Mouse (Mus musculus) brown adipose tissue, adult 24 weeks (tissue): ENCODE measurements around the gene Pdlim1. TPM values are rescaled to one million over a fixed set of nuclear protein-coding genes. Genes with fewer than 3 reads are reported as not detected.

ENCODE experiments used
- H3K27ac ChIP-seq: fragments of 200-500 bp; replicated peaks from 2 replicates; pipeline ENCODE4 v1.5.1; 2012; ENCODE audit warnings: low read depth, mild to moderate bottlenecking, low read length
- H3K4me1 ChIP-seq: fragments of 200-500 bp; 2 replicates; pipeline ENCODE4 v1.6.1; 2012; ENCODE audit warnings: low read length, mixed read lengths; ENCODE audit not compliant: control insufficient read depth, insufficient read depth, insufficient read length
- H3K4me3 ChIP-seq: fragments of 200-500 bp; 2 replicates; pipeline ENCODE4 v1.5.1; 2012; ENCODE audit warnings: low read depth, mild to moderate bottlenecking, low read length, moderate library complexity; ENCODE audit not compliant: insufficient read depth
- polyA plus RNA-seq: library from polyadenylated mRNA; stranded (reverse); fragments of >200 nt; gene quantifications from 2 replicates; pipeline ENCODE4 v1.2.4, GENCODE M21; 2012; ENCODE audit not compliant: missing spikeins, insufficient read depth, insufficient read length

Pdlim1 gene
- polyA plus RNA-seq, 1 experiment = 14.0 TPM

- H3K4me1 ChIP-seq = 0 out of 2 replicates have a peak, but pooled peaks cover 2% of the 10 kb centered on the region
- H3K4me3 ChIP-seq = no peak overlapping the region
- 0 out of 2 replicates have a peak overlapping the region, but pooled peaks have one; percentile 59 for H3K27ac ChIP-seq
Measured at GRCm38 (mm10) chr19:40298574-40298973, 26.9 kb upstream of the Pdlim1 start.

- Histone ChIP-seq H3K27ac (0 out of 2 replicates have a peak overlapping the region, but pooled peaks have one; percentile 18), H3K4me3 (no peak overlapping the region), H3K4me1 (0 out of 2 replicates have a peak, but pooled peaks cover 2% of the 10 kb centered on the region)
Measured at GRCm38 (mm10) chr19:40297798-40298144, 26.1 kb upstream of the Pdlim1 start.

DNA sequence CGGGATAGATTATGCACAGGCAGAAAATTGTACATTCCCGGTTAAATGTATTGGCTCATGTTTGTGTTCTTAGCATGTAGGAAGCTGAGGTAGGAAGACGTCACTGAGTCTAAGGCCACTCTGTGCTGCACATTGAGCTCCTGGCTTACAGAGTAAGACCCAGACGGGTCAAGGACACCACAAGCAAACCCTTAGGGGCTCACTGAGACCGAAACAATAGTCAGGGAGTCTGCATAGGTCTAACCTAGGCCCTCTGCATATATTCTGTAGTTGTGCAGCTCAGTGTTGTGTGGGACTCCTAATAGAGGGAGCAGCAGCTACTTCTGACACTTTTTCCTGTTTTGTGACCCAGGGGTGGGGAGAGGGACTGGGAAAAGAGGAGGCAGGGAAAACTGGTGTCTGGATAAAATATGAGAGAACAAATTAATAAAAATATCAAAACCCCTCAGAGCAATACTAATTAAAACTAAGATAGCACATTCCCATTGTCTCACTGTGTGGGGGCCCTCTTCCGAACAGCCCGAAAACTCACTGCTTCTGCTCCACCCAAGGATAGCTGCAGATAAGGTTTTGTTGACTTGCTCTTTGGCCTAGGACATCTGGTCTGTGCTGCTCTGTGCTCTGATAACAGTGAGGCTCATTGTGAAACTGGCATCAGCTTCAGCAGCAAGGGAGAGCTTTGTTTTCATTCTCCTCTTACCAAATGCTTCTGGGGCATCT lies 25.6 kb upstream of the Pdlim1 start:
- H3K4me3 ChIP-seq = no peak overlapping the region
- 0 out of 2 replicates have a peak, but pooled peaks cover 2% of the 10 kb centered on the region for H3K4me1 ChIP-seq
- 0 out of 2 replicates have a peak overlapping the region, but pooled peaks have one; percentile 18 for H3K27ac ChIP-seq

DNA sequence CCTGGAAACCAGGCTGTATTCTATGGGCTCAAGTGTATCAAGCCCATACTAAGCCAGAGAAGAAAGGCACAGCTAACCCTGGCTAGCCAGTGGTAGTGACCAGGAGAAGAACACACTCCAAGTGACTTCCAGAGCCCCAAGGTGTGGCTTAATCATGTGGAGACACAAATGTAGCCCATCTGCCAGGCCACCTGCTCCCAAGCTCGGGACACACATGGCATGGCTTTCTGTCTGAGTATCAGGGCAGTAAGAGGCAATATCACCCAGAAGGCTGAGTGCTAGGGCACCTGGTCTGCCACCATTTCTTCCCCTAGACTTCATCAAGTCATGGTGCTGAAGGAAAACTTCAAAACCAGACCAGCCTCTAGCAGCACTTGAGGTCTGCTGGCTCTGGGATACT lies 22.6 kb upstream of the Pdlim1 start:
- 0 out of 2 replicates have a peak, but pooled peaks cover under 1% of the 10 kb centered on the region for H3K4me1 ChIP-seq
- no peak overlapping the region for H3K27ac ChIP-seq
- no peak overlapping the region for H3K4me3 ChIP-seq

DNA sequence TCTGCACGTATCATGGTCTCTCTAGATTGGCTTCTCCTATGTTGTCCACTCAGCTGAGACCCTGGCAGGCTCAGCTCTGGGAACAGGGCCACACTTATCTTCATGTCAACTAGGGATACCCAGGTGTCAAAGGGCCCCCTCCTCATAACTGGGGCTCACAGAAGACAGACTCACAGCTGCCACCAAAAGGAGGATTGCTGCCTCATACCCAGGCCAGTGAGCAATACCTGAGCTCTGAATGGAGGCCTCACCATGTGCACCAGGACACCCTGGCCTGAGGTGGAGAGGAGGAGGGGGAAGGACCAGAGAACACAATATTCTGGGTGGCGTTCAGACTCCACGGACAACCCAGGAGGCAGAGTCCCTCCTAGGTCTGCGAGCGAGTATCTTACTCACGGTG lies 22.1 kb upstream of the Pdlim1 start:
- H3K27ac ChIP-seq = no peak overlapping the region
- no peak overlapping the region for H3K4me3 ChIP-seq
- H3K4me1 ChIP-seq = no peaks in the 10 kb centered on the region

GRCm38 (mm10) chr19:40290099-40290724 lies 18.6 kb upstream of the Pdlim1 start:
- no peaks in the 10 kb centered on the region for H3K4me1 ChIP-seq
- no peak overlapping the region for H3K27ac ChIP-seq
- no peak overlapping the region for H3K4me3 ChIP-seq

DNA sequence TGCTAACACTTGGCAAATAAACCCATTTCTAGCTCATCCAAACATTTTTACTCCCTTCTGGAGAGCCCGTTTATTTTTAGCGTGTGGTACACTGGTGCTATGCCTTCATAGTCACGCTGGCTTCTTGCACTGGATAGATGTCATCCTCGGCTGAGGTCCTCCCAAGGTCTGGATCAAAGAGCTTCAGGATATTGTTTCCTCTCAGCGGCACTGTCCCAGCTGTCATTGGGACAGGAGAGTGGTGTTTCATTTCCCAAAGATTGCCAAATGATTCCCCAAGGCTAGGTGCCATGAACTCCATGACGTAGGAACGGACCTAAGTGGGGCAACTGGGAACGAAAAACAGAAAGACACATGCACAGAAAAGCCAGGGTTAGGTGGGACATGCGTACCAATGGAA lies 16.8 kb upstream of the Pdlim1 start:
- Histone ChIP-seq H3K27ac (no peak overlapping the region), H3K4me1 (no peaks in the 10 kb centered on the region), H3K4me3 (no peak overlapping the region)

- Histone ChIP-seq H3K4me3 (no peak overlapping the region), H3K4me1 (no peaks in the 10 kb centered on the region), H3K27ac (no peak overlapping the region)
Measured at GRCm38 (mm10) chr19:40284704-40285103, 13.1 kb upstream of the Pdlim1 start.

DNA sequence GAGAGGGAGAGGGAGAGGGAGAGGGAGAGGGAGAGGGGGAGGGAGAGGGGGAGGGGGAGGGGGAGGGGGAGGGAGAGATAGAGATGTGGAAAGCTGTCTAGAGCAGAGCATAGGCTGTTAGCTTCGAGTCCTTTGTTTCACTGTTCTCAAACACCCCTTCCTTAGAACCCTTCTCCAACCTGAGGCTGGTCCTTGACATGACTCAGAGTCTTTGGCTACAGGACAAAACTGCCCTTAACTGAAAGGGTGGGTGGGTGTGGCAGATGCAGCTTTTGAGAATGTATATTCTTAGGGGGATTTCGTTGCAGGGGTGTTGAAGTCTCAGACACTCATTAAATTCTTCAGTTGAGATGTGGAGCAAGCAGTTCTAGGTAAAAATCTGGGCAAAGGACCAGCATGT lies 11.8 kb upstream of the Pdlim1 start:
- Histone ChIP-seq H3K27ac (no peak overlapping the region), H3K4me1 (no peaks in the 10 kb centered on the region), H3K4me3 (no peak overlapping the region)

DNA sequence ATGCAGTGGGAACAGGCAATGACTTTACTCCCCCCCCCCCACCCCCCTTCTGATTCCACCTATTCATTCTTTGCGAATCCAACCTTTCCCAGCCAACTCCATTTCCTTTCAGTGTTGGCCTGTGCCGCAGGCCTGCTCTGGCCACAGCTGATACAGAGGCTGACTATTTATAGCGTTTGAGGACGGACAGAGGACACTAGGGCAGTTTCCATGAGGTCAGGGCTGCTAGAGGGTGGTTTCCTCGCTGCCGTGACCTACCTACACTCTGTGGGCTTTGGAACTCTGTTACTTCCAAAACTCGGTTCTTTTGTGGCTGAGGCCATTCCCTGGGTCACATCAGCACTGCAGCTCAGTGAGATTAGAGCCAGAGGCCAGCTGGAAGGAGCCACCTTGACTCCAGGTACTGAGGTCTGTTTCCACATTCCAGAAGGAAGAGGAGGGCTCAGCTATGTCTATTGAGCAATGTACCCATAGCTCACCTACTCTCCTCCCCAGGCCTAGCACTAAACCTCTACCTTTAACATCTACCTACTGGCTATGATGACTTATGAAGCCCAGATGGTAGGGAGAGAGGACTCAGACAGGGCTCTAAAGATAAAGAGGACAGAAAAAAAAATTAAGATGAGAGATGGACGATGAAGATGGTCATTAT lies 6.9 kb upstream of the Pdlim1 start:
- H3K4me3 ChIP-seq = no peak overlapping the region
- H3K27ac ChIP-seq = peak overlapping the region; percentile 39; the same call in 1 of the 2 replicates
- H3K4me1 ChIP-seq = no peaks in the 10 kb centered on the region

DNA sequence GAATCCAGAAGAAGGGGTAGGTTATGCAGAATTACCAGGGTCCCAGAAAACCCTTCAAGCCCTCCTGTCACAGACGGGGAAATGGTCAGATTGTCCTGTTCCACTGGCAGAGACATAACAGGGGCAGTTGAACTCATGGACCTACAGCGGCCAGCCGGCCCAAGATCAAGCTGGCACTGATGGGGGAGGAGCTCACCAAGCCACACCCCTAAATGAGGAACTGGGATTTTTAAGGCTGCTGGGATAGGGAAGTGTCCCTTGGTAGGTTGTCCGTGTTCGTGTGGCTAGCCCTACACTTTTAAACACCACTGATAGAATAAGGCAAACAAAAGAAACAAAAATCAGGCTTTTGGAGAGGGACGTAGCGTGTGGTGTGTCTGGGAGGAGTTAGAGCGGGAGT lies 5.9 kb upstream of the Pdlim1 start:
- no peak overlapping the region for H3K27ac ChIP-seq
- no peak overlapping the region for H3K4me3 ChIP-seq
- H3K4me1 ChIP-seq = no peaks in the 10 kb centered on the region

DNA sequence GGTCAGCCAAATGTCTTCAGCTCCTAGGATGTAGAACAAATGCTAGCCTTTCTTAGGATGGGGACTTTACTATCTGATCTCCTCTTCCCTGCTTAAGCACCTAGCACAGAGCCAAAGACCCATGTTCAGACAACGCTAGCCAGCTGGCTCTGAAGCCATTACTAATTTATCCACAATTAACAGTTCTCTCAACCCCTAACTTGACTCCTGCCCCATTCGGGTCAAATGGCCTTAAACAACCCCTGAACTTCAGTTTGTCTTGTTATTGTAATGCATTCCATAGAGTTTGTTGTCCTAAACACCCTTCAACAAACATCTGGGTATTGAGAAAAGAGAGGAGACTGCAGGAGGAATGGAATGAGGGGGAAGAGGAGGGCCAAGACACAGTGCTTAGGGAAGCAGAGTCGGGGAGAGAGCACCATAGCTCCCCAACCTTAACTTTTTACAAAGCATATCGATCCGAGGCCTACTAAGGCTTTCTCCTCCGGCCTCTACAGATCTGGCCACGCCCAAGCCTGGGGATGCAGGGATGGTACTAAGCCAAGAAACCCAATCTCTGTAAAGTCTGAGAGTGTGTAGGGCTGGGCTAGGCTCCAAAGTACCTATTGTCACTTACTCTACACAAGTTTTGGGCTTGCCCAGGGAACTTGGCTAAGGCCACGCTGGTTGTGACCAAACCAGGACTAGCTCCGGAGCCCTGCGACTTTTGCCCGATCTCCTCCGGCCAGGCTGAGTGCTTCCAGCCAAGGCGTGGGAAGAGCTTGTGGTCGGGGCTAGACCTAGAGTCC lies 4.0 kb upstream of the Pdlim1 start:
- Histone ChIP-seq H3K4me3 (no peak overlapping the region), H3K4me1 (no peaks in the 10 kb centered on the region), H3K27ac (no peak overlapping the region)

- Histone ChIP-seq H3K4me3 (no peak overlapping the region), H3K27ac (no peak overlapping the region), H3K4me1 (peaks cover 3% of the 10 kb centered on the region; the same call in 1 of the 2 replicates)
Measured at GRCm38 (mm10) chr19:40272674-40273073, 1.0 kb upstream of the Pdlim1 start.

GRCm38 (mm10) chr19:40270351-40271307 lies 1.0 kb downstream of the Pdlim1 start:
- H3K27ac ChIP-seq = peak overlapping the region; percentile 68
- peak overlapping the region; percentile 90 for H3K4me3 ChIP-seq
- peaks cover 3% of the 10 kb centered on the region; the same call in 1 of the 2 replicates for H3K4me1 ChIP-seq
